Mouse (Mus musculus) MEL (cell line): ENCODE results near the gene 2810021J22Rik. TPM values are rescaled to one million over a fixed set of nuclear protein-coding genes. Genes with fewer than 3 reads are reported as not detected.

ENCODE experiments used
- DNase-seq: peaks from one replicate; pipeline ENCODE4 v3.0.0; 2011; ENCODE audit warnings: low read depth, low spot score
- H3K27ac ChIP-seq: 2 replicates; pipeline ENCODE4 v1.5.1; 2012; ENCODE audit warnings: low read depth, mild to moderate bottlenecking, control low read depth, low read length, moderate library complexity; ENCODE audit not compliant: control insufficient read depth
- H3K27me3 ChIP-seq, 2 experiments: fragments of 150-350 bp in 1 of 2; sonication (generic) in 1 of 2; 2 replicates each; pipeline ENCODE4 v1.6.1; 2012; ENCODE audit warnings: low read length in 2 of 2, mild to moderate bottlenecking in 2 of 2, improper control_type of control experiment in 1 of 2, moderate library complexity in 1 of 2; ENCODE audit not compliant: insufficient read depth in 2 of 2, control insufficient read depth in 1 of 2
- H3K36me3 ChIP-seq, 2 experiments: 2 replicates each; pipeline ENCODE4 v1.6.1; 2012 to 2014; ENCODE audit warnings: low read length in 2 of 2, improper control_type of control experiment in 1 of 2, inconsistent platforms in 1 of 2, mild to moderate bottlenecking in 1 of 2; ENCODE audit not compliant: insufficient read depth in 2 of 2, control insufficient read depth in 1 of 2
- H3K4me1 ChIP-seq, 2 experiments: fragments of 150-350 bp in 1 of 2; sonication (generic) in 1 of 2; 2 replicates each; pipeline ENCODE4 v1.6.1; 2012; ENCODE audit warnings: low read length in 2 of 2, improper control_type of control experiment in 1 of 2, mild to moderate bottlenecking in 1 of 2; ENCODE audit not compliant: insufficient read depth in 2 of 2, control insufficient read depth in 1 of 2
- H3K4me3 ChIP-seq, 2 experiments: fragments of 150-350 bp in 1 of 2; sonication (generic) in 1 of 2; 2 replicates each; pipeline ENCODE4 v1.5.1; 2012; ENCODE audit warnings: low read depth in 2 of 2, low read length in 2 of 2, mild to moderate bottlenecking in 2 of 2, moderate library complexity in 2 of 2, control low read depth in 1 of 2, improper control_type of control experiment in 1 of 2; ENCODE audit not compliant: control insufficient read depth in 1 of 2, insufficient read depth in 1 of 2
- H3K79me2 ChIP-seq: 2 replicates; pipeline ENCODE4 v1.6.1; 2012; ENCODE audit warnings: mild to moderate bottlenecking, low read length, moderate library complexity; ENCODE audit not compliant: control insufficient read depth, poor library complexity, insufficient read depth
- H3K9ac ChIP-seq: 2 replicates; pipeline ENCODE4 v1.6.1; 2012; ENCODE audit warnings: low read depth, mild to moderate bottlenecking, control low read depth, low read length, moderate library complexity; ENCODE audit not compliant: control insufficient read depth, poor library complexity, severe bottlenecking
- H3K9me3 ChIP-seq: fragments of 150-350 bp; sonication (generic); replicated peaks from 2 replicates; pipeline ENCODE4 v1.6.1; 2012; ENCODE audit warnings: mild to moderate bottlenecking, low read length, improper control_type of control experiment, moderate library complexity; ENCODE audit not compliant: insufficient read depth
- BHLHE40 ChIP-seq: IDR thresholded peaks from 2 replicates; pipeline ENCODE4 v1.6.1; 2012; ENCODE audit warnings: low read depth, mild to moderate bottlenecking, inconsistent platforms, low read length, improper control_type of control experiment, borderline replicate concordance
- CTCF ChIP-seq, 3 experiments: IDR thresholded peaks in 2 of 3; conservative IDR thresholded peaks in 1 of 3; 2 replicates each; pipeline ENCODE4 v1.5.1; 2011 to 2012; ENCODE audit warnings: low read length in 3 of 3, low read depth in 2 of 3, mild to moderate bottlenecking in 2 of 3, improper control_type of control experiment in 1 of 3, inconsistent platforms in 1 of 3, mixed read lengths in 1 of 3, moderate library complexity in 1 of 3; ENCODE audit not compliant: control insufficient read depth in 1 of 3, insufficient read depth in 1 of 3, poor library complexity in 1 of 3, severe bottlenecking in 1 of 3
- E2F4 ChIP-seq: IDR thresholded peaks from 2 replicates; pipeline ENCODE4 v1.6.1; 2011; ENCODE audit warnings: low read depth, low read length, improper control_type of control experiment, borderline replicate concordance
- ELF1 ChIP-seq: IDR thresholded peaks from 2 replicates; pipeline ENCODE4 v1.6.1; 2014; ENCODE audit warnings: low read depth, mild to moderate bottlenecking, inconsistent platforms, low read length, improper control_type of control experiment, moderate library complexity
- ETS1 ChIP-seq: IDR thresholded peaks from 2 replicates; pipeline ENCODE4 v1.6.1; 2012; ENCODE audit warnings: low read depth, mild to moderate bottlenecking, inconsistent platforms, low read length, improper control_type of control experiment, moderate library complexity
- GATA1 ChIP-seq: IDR thresholded peaks from 2 replicates; pipeline ENCODE4 v1.6.1; 2011; ENCODE audit warnings: low read depth, low read length, improper control_type of control experiment
- HCFC1 ChIP-seq: IDR thresholded peaks from 2 replicates; pipeline ENCODE4 v1.6.1; 2012; ENCODE audit warnings: low read depth, mild to moderate bottlenecking, inconsistent platforms, low read length, improper control_type of control experiment, moderate library complexity
- JUND ChIP-seq: IDR thresholded peaks from 2 replicates; pipeline ENCODE4 v1.6.1; 2011; ENCODE audit warnings: low read depth, mild to moderate bottlenecking, improper control_type of control experiment, low read length
- KAT2A ChIP-seq: conservative IDR thresholded peaks from 2 replicates; pipeline ENCODE4 v1.6.1; 2012; ENCODE audit warnings: low read depth, low read length, improper control_type of control experiment, inconsistent platforms
- MAFK ChIP-seq: IDR thresholded peaks from 2 replicates; pipeline ENCODE4 v1.6.1; 2011; ENCODE audit warnings: low read depth, mild to moderate bottlenecking, low read length, improper control_type of control experiment, borderline replicate concordance
- MAX ChIP-seq: IDR thresholded peaks from 2 replicates; pipeline ENCODE4 v1.6.1; 2011; ENCODE audit warnings: low read length, improper control_type of control experiment
- MAZ ChIP-seq: IDR thresholded peaks from 2 replicates; pipeline ENCODE4 v1.6.1; 2012; ENCODE audit warnings: low read depth, mild to moderate bottlenecking, inconsistent platforms, low read length, improper control_type of control experiment
- MEF2A ChIP-seq: IDR thresholded peaks from 2 replicates; pipeline ENCODE4 v1.6.1; 2014; ENCODE audit warnings: low read depth, mild to moderate bottlenecking, inconsistent platforms, low read length, improper control_type of control experiment; ENCODE audit not compliant: poor library complexity, insufficient replicate concordance, severe bottlenecking; ENCODE audit errors: extremely low read depth
- MXI1 ChIP-seq: IDR thresholded peaks from 2 replicates; pipeline ENCODE4 v1.6.1; 2011; ENCODE audit warnings: mild to moderate bottlenecking, low read depth, low read length, improper control_type of control experiment
- MYB ChIP-seq: IDR thresholded peaks from 2 replicates; pipeline ENCODE4 v1.6.1; 2011; ENCODE audit warnings: mild to moderate bottlenecking, low read depth, low read length, improper control_type of control experiment
- MYC ChIP-seq: IDR thresholded peaks from 2 replicates; pipeline ENCODE4 v1.6.1; 2011; ENCODE audit warnings: low read depth, mild to moderate bottlenecking, low read length, improper control_type of control experiment, moderate library complexity
- NELFE ChIP-seq: IDR thresholded peaks from 2 replicates; pipeline ENCODE4 v1.6.1; 2011; ENCODE audit warnings: low read depth, low read length, improper control_type of control experiment
- NRF1 ChIP-seq: IDR thresholded peaks from 2 replicates; pipeline ENCODE4 v1.6.1; 2014; ENCODE audit warnings: low read depth, mild to moderate bottlenecking, inconsistent platforms, low read length, improper control_type of control experiment, moderate library complexity; ENCODE audit not compliant: poor library complexity, insufficient read depth, severe bottlenecking
- POLR2AphosphoS2 ChIP-seq: IDR thresholded peaks from 2 replicates; pipeline ENCODE4 v1.6.1; 2011; ENCODE audit warnings: low read length, improper control_type of control experiment
- POLR2AphosphoS5 ChIP-seq: IDR thresholded peaks from 2 replicates; pipeline ENCODE4 v1.6.1; 2012; ENCODE audit warnings: low read depth, borderline replicate concordance, mild to moderate bottlenecking, inconsistent platforms, low read length, moderate library complexity, mixed read lengths
- RAD21 ChIP-seq: IDR thresholded peaks from 2 replicates; pipeline ENCODE4 v1.6.1; 2011; ENCODE audit warnings: mild to moderate bottlenecking, low read depth, low read length, improper control_type of control experiment
- RCOR1 ChIP-seq: IDR thresholded peaks from 2 replicates; pipeline ENCODE4 v1.6.1; 2012; ENCODE audit warnings: low read depth, mild to moderate bottlenecking, inconsistent platforms, low read length, improper control_type of control experiment
- SIN3A ChIP-seq: IDR thresholded peaks from 2 replicates; pipeline ENCODE4 v1.6.1; 2012; ENCODE audit warnings: low read length, improper control_type of control experiment, inconsistent platforms
- SMC3 ChIP-seq: IDR thresholded peaks from 2 replicates; pipeline ENCODE4 v1.6.1; 2011; ENCODE audit warnings: low read depth, low read length, improper control_type of control experiment
- TAL1 ChIP-seq: IDR thresholded peaks from 2 replicates; pipeline ENCODE4 v1.6.1; 2012; ENCODE audit warnings: mild to moderate bottlenecking, inconsistent platforms, low read length, moderate library complexity, mixed read lengths
- TBP ChIP-seq: IDR thresholded peaks from 2 replicates; pipeline ENCODE4 v1.8.0; 2011; ENCODE audit warnings: low read depth, low read length, improper control_type of control experiment
- TCF12 ChIP-seq: IDR thresholded peaks from 2 replicates; pipeline ENCODE4 v1.6.1; 2014; ENCODE audit warnings: low read depth, mild to moderate bottlenecking, inconsistent platforms, low read length, improper control_type of control experiment, moderate library complexity
- UBTF ChIP-seq: IDR thresholded peaks from 2 replicates; pipeline ENCODE4 v1.6.1; 2012; ENCODE audit warnings: low read depth, mild to moderate bottlenecking, inconsistent platforms, low read length, improper control_type of control experiment, moderate library complexity, borderline replicate concordance; ENCODE audit not compliant: insufficient read depth
- USF1 ChIP-seq: IDR thresholded peaks from 2 replicates; pipeline ENCODE4 v1.6.1; 2014; ENCODE audit warnings: low read depth, mild to moderate bottlenecking, inconsistent platforms, low read length, improper control_type of control experiment, moderate library complexity
- USF2 ChIP-seq, 2 experiments: IDR thresholded peaks; 2 replicates each; pipeline ENCODE4 v1.6.1; 2011 to 2012; ENCODE audit warnings: improper control_type of control experiment in 2 of 2, low read length in 2 of 2, borderline replicate concordance in 1 of 2, inconsistent platforms in 1 of 2, low read depth in 1 of 2, mild to moderate bottlenecking in 1 of 2; ENCODE audit not compliant: insufficient read depth in 1 of 2
- ZC3H11A ChIP-seq: IDR thresholded peaks from 2 replicates; pipeline ENCODE4 v1.6.1; 2012; ENCODE audit warnings: low read depth, mild to moderate bottlenecking, inconsistent platforms, low read length, improper control_type of control experiment
- ZKSCAN1 ChIP-seq: IDR thresholded peaks from 2 replicates; pipeline ENCODE4 v1.6.1; 2012; ENCODE audit warnings: low read depth, mild to moderate bottlenecking, inconsistent platforms, low read length, improper control_type of control experiment, moderate library complexity
- ZMIZ1 ChIP-seq: IDR thresholded peaks from 2 replicates; pipeline ENCODE4 v1.6.1; 2012; ENCODE audit warnings: low read depth, mild to moderate bottlenecking, inconsistent platforms, low read length, improper control_type of control experiment, moderate library complexity
- ZNF384 ChIP-seq: IDR thresholded peaks from 2 replicates; pipeline ENCODE4 v1.6.1; 2012; ENCODE audit warnings: low read depth, mild to moderate bottlenecking, inconsistent platforms, low read length, improper control_type of control experiment
- polyA plus RNA-seq, 2 experiments: library from polyadenylated mRNA; stranded (reverse) in 1 of 2; unstranded in 1 of 2; fragments of >175 nt in 1 of 2; fragments of >200 nt in 1 of 2; gene quantifications; 2 replicates each; pipeline versions ENCODE4 v1.2.1 to v1.2.4; 2012; ENCODE audit warnings: low replicate concordance in 2 of 2, low read depth in 1 of 2; ENCODE audit not compliant: insufficient read length in 2 of 2, insufficient read depth in 1 of 2, missing spikeins in 1 of 2
- total RNA-seq: library from RNA; depleted of rRNA; stranded (reverse); fragments of 300-350 nt; gene quantifications from 2 replicates; pipeline ENCODE4 v1.2.3, GENCODE M21; 2012

2810021J22Rik gene
- total and polyA plus RNA-seq, 3 experiments = 5.8 to 6.2 TPM; not detected in 1

- Histone ChIP-seq H3K36me3 (peaks cover 4 to 14% of the 10 kb centered on the region in 2 experiments; a peak in 3 of 4 replicates), H3K4me3 (peak within 1 kb of the TSS; percentile 73 to 96), H3K9ac (peak within 1 kb of the TSS; percentile 71), H3K27ac (peak within 1 kb of the TSS; percentile 61), H3K79me2 (peaks cover 7% of the 10 kb centered on the region), H3K27me3 (no peaks in the 10 kb centered on the region), H3K9me3 (no peaks in the 10 kb centered on the region), H3K4me1 (peaks cover 3 to 16% of the 10 kb centered on the region in 2 experiments)
- DNase-seq = peak; percentile 97
- TF ChIP-seq NRF1 = 0 out of 2 replicates have a peak, but pooled peaks have one; percentile 24
- no peak for TF ChIP-seq CTCF (IDR thresholded peaks at IDR 0.05 in 2 of 3, conservative IDR thresholded peaks at IDR 0.05 in 1 of 3; ENCODE audit: control insufficient read depth in 1 of 3, insufficient read depth in 1 of 3, low read depth in 2 of 3, low read length in 3 of 3, poor library complexity in 1 of 3, severe bottlenecking in 1 of 3)
- TF ChIP-seq MAX = peak; percentile 95
- no peak for TF ChIP-seq MAFK
- no peak for TF ChIP-seq ZC3H11A
- TF ChIP-seq TCF12 = no peak
- TF ChIP-seq UBTF = no peak
- TF ChIP-seq USF2 (IDR thresholded peaks at IDR 0.05; ENCODE audit: borderline replicate concordance in 1 of 2, insufficient read depth in 1 of 2, low read depth in 1 of 2, low read length in 2 of 2) = no peak
- TF ChIP-seq RCOR1 = no peak
- peak; percentile 91 for TF ChIP-seq BHLHE40
- TF ChIP-seq ELF1 = no peak
- no peak for TF ChIP-seq SMC3
- peak; percentile 46; the same call in 1 of the 2 replicates for TF ChIP-seq GATA1
- TF ChIP-seq RAD21 = no peak
- TF ChIP-seq ZKSCAN1 = no peak
- TF ChIP-seq JUND = no peak
- peak; percentile 74 for TF ChIP-seq SIN3A
- TF ChIP-seq MXI1 = peak; percentile 97
- no peak for TF ChIP-seq POLR2AphosphoS5
- TF ChIP-seq MYC = peak; percentile 95
- TF ChIP-seq USF1 = peak; percentile 58
- no peak for TF ChIP-seq MYB
- no peak for TF ChIP-seq TAL1
- TF ChIP-seq POLR2AphosphoS2 = 0 out of 2 replicates have a peak, but pooled peaks have one; percentile 28
- peak; percentile 91 for TF ChIP-seq MAZ
- 0 out of 2 replicates have a peak, but pooled peaks have one; percentile 1 for TF ChIP-seq ZNF384
- TF ChIP-seq ETS1 = no peak
- peak; percentile 68 for TF ChIP-seq HCFC1
- TF ChIP-seq ZMIZ1 = 0 out of 2 replicates have a peak, but pooled peaks have one; percentile 22
- peak; percentile 68 for TF ChIP-seq NELFE
- no peak for TF ChIP-seq KAT2A
- 0 out of 2 replicates have a peak, but pooled peaks have one; percentile 51 for TF ChIP-seq E2F4
- TF ChIP-seq MEF2A = no peak
- peak; percentile 80 for TF ChIP-seq TBP
Observed at GRCm38 (mm10) chr11:58903511-58904409, 36.7 kb downstream of the 2810021J22Rik start, which contains the start of gene Zfp39. TSS of gene Zfp39 (minus strand) at chr11:58904225.
